Mouse (Mus musculus) embryonic facial prominence, embryonic 11.5 days (tissue): ENCODE results near the gene BC049715. TPM values are rescaled to one million over a fixed set of nuclear protein-coding genes. Genes with fewer than 3 reads are reported as not detected.
"Not testable (repeated sequence)": the region's sequence is repeated elsewhere in the genome, so short reads cannot be mapped to it uniquely, and the experiment has no call there.

Experiments
- ATAC-seq: fragments of 200-750 bp; cut with Nextera tagmentation; replicated peaks from 2 replicates; pipeline ENCODE4 v1.8.0; 2017; ENCODE audit warnings: low read depth; ENCODE audit not compliant: insufficient number of reproducible peaks, low FRiP score, low TSS enrichment
- DNase-seq: peaks from one replicate; pipeline ENCODE4 v3.0.0-alpha.2; 2015; ENCODE audit warnings: low spot score
- H3K27ac ChIP-seq: fragments of 300-500 bp; sonication (generic); replicated peaks from 2 replicates; pipeline ENCODE4 v1.5.1; 2014; ENCODE audit warnings: mild to moderate bottlenecking, low read depth, low read length, control low read depth
- H3K27me3 ChIP-seq: fragments of 300-500 bp; sonication (generic); 2 replicates; pipeline ENCODE4 v1.6.1; 2014; ENCODE audit warnings: mild to moderate bottlenecking, low read length, moderate library complexity, mixed read lengths; ENCODE audit not compliant: control insufficient read depth, insufficient read depth
- H3K36me3 ChIP-seq: fragments of 300-500 bp; sonication (generic); replicated peaks from 2 replicates; pipeline ENCODE4 v1.6.1; 2014; ENCODE audit warnings: low read depth, mild to moderate bottlenecking, low read length, moderate library complexity, mixed read lengths; ENCODE audit not compliant: control insufficient read depth, insufficient read depth
- H3K4me1 ChIP-seq: fragments of 300-500 bp; sonication (generic); 2 replicates; pipeline ENCODE4 v1.6.1; 2014; ENCODE audit warnings: low read length, mixed read lengths; ENCODE audit not compliant: control insufficient read depth, insufficient read depth
- H3K4me2 ChIP-seq: fragments of 300-500 bp; sonication (generic); 2 replicates; pipeline ENCODE4 v1.6.1; 2014; ENCODE audit warnings: low read depth, mild to moderate bottlenecking, control low read depth, low read length, moderate library complexity
- H3K4me3 ChIP-seq: fragments of 300-500 bp; sonication (generic); 2 replicates; pipeline ENCODE4 v1.5.1; 2014; ENCODE audit warnings: low read depth, low read length, control low read depth
- H3K9ac ChIP-seq: fragments of 300-500 bp; sonication (generic); replicated peaks from 2 replicates; pipeline ENCODE4 v1.6.1; 2014; ENCODE audit warnings: mild to moderate bottlenecking, control low read depth, low read length
- H3K9me3 ChIP-seq: fragments of 300-500 bp; sonication (generic); replicated peaks from 2 replicates; pipeline ENCODE4 v1.6.1; 2016; ENCODE audit warnings: mild to moderate bottlenecking, low read length, inconsistent platforms, mixed read lengths; ENCODE audit not compliant: control insufficient read depth
- WGBS: fragments of 180-500 bp; shearing (Covaris S2); extraction: QIAGEN DNeasy Blood & Tissue Kit; methylation state at CpG from one replicate; pipeline ENCODE4 v1.1.7; 2014; 5-methylcytosine and 5-hydroxymethylcytosine counted together
- polyA plus RNA-seq: library from polyadenylated mRNA; unstranded; fragments of >200 nt; fragmentation: Nextera tagmentation; extraction: Ambion mirVana; gene quantifications from 2 replicates; pipeline ENCODE4 v1.2.1, GENCODE M21; 2014

BC049715 gene
- polyA plus RNA-seq, 1 experiment from 2014 or later = 1.1 TPM

- ATAC-seq (no peak), DNase-seq (no peak)
- no peak overlapping the region for H3K27ac ChIP-seq
- 61% methylated on average over 1 of the region's 1 CpGs for WGBS
- H3K9me3 ChIP-seq = no peaks in the 10 kb centered on the region
- no peak overlapping the region for H3K9ac ChIP-seq
- no peaks in the 10 kb centered on the region for H3K4me1 ChIP-seq
- no peaks in the 10 kb centered on the region for H3K36me3 ChIP-seq
- H3K4me3 ChIP-seq = no peak overlapping the region
- H3K27me3 ChIP-seq = no peaks in the 10 kb centered on the region; the same call in 1 of the 2 replicates
- no peak overlapping the region for H3K4me2 ChIP-seq
Observed at GRCm38 (mm10) chr6:136795110-136795509, 32.3 kb upstream of the BC049715 start.

GRCm38 (mm10) chr6:136795850-136796249 lies 31.6 kb upstream of the BC049715 start:
- Histone ChIP-seq H3K9me3 (no peaks in the 10 kb centered on the region), H3K9ac (no peak overlapping the region), H3K27ac (no peak overlapping the region), H3K4me2 (no peak overlapping the region), H3K27me3 (no peaks in the 10 kb centered on the region; the same call in 1 of the 2 replicates), H3K4me1 (no peaks in the 10 kb centered on the region), H3K4me3 (no peak overlapping the region), H3K36me3 (no peaks in the 10 kb centered on the region)
- 59% methylated on average over 6 of the region's 6 CpGs for WGBS
- ATAC-seq (no peak), DNase-seq (no peak)

GRCm38 (mm10) chr6:136797874-136798693 lies 29.3 kb upstream of the BC049715 start:
- H3K9me3 ChIP-seq, H3K4me2 ChIP-seq, H3K4me1 ChIP-seq, H3K36me3 ChIP-seq, H3K27me3 ChIP-seq, DNase-seq, H3K4me3 ChIP-seq, H3K27ac ChIP-seq, ATAC-seq, H3K9ac ChIP-seq: not testable (repeated sequence)
- WGBS = 80% methylated on average over 3 of the region's 3 CpGs

GRCm38 (mm10) chr6:136800710-136801109 lies 26.7 kb upstream of the BC049715 start:
- H3K9ac ChIP-seq = no peak overlapping the region
- no peaks in the 10 kb centered on the region for H3K9me3 ChIP-seq
- H3K4me2 ChIP-seq = no peak overlapping the region
- H3K27me3 ChIP-seq = no peaks in the 10 kb centered on the region
- no peak for ATAC-seq
- H3K36me3 ChIP-seq = no peaks in the 10 kb centered on the region
- H3K4me1 ChIP-seq = no peaks in the 10 kb centered on the region
- WGBS = 93% methylated on average over 8 of the region's 8 CpGs
- no peak overlapping the region for H3K4me3 ChIP-seq
- no peak for DNase-seq
- no peak overlapping the region for H3K27ac ChIP-seq

GRCm38 (mm10) chr6:136801274-136801673 lies 26.2 kb upstream of the BC049715 start:
- Histone ChIP-seq H3K36me3 (no peaks in the 10 kb centered on the region), H3K4me1 (no peaks in the 10 kb centered on the region), H3K9ac (no peak overlapping the region), H3K4me2 (no peak overlapping the region), H3K27me3 (no peaks in the 10 kb centered on the region), H3K27ac (no peak overlapping the region), H3K9me3 (no peaks in the 10 kb centered on the region), H3K4me3 (no peak overlapping the region)
- no peak for DNase-seq
- WGBS = 85% methylated on average over 6 of the region's 6 CpGs
- ATAC-seq = no peak

GRCm38 (mm10) chr6:136803093-136803738 lies 24.2 kb upstream of the BC049715 start:
- no peaks in the 10 kb centered on the region for H3K4me1 ChIP-seq
- peak; percentile 2; the same call in 1 of the 2 replicates for ATAC-seq

GRCm38 (mm10) chr6:136803739-136804633 lies 23.4 kb upstream of the BC049715 start, which contains the start of gene Hist4h4:
Hist4h4 (minus strand) TSS chr6:136804415.
- under 1% methylated on average over 50 of the region's 50 CpGs for WGBS
- no peaks in the 10 kb centered on the region for H3K36me3 ChIP-seq
- ATAC-seq = peak; percentile 68

More at GRCm38 (mm10) chr6:136803093-136803738, 24.2 kb upstream of the BC049715 start:
- 18% methylated on average over 12 of the region's 12 CpGs for WGBS
- Histone ChIP-seq H3K4me3 (peak overlapping the region; percentile 70), H3K9me3 (no peaks in the 10 kb centered on the region), H3K4me2 (peak overlapping the region; percentile 92), H3K27me3 (no peaks in the 10 kb centered on the region), H3K36me3 (no peaks in the 10 kb centered on the region), H3K27ac (peak overlapping the region; percentile 100), H3K9ac (peak overlapping the region; percentile 98)
- DNase-seq = peak; percentile 61

More at GRCm38 (mm10) chr6:136803739-136804633, 23.4 kb upstream of the BC049715 start, which contains the start of gene Hist4h4:
- H3K9ac ChIP-seq = peak within 1 kb of the TSS; percentile 98
- peak within 1 kb of the TSS; percentile 100 for H3K27ac ChIP-seq
- DNase-seq = peak; percentile 96
- no peaks in the 10 kb centered on the region for H3K4me1 ChIP-seq
- H3K27me3 ChIP-seq = no peaks in the 10 kb centered on the region
- H3K4me3 ChIP-seq = peak within 1 kb of the TSS; percentile 70
- H3K9me3 ChIP-seq = no peaks in the 10 kb centered on the region
- peak within 1 kb of the TSS; percentile 92 for H3K4me2 ChIP-seq
